Mouse (Mus musculus) urinary bladder, adult 2 months (tissue): ENCODE data around the gene Rhox4f. TPM values are rescaled to one million over a fixed set of nuclear protein-coding genes. Genes with fewer than 3 reads are reported as not detected.
"Not testable (repeated sequence)": the region's sequence is repeated elsewhere in the genome, so short reads cannot be mapped to it uniquely, and the experiment has no call there.

Source experiments
- DNase-seq: peaks from one replicate; pipeline ENCODE4 v3.0.0; 2022; ENCODE audit warnings: low spot score
- polyA plus RNA-seq: library from polyadenylated mRNA; depleted of rRNA; stranded (reverse); fragments of >200 nt; gene quantifications from 2 replicates; pipeline ENCODE4 v1.2.3, GENCODE M21; 2012; rRNA removed

Rhox4f gene
- polyA plus RNA-seq = not detected in 2 replicates

DNA sequence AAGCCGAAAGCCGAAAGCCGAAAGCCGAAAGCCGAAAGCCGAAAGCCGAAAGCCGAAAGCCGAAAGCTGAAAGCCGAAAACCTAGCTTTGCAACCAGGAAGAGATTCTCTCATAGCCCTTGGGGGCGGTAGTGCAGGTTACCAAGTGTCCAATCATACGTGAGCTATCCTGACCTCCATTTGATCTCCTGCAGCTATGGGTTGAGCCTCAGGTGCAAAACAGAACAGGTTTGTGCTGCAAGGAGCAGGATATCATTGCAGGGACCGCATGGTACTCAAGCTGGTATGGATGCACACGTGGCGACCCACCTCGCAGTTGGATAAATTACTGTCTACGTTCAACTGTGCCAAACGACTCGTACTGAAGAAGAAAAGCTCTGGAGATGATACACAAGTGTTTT is at the start of gene Rhox4f:
TSS of gene Rhox4f (minus strand) at position 101 of the 400 bp plus-strand sequence.
- not testable (repeated sequence) for DNase-seq

DNA sequence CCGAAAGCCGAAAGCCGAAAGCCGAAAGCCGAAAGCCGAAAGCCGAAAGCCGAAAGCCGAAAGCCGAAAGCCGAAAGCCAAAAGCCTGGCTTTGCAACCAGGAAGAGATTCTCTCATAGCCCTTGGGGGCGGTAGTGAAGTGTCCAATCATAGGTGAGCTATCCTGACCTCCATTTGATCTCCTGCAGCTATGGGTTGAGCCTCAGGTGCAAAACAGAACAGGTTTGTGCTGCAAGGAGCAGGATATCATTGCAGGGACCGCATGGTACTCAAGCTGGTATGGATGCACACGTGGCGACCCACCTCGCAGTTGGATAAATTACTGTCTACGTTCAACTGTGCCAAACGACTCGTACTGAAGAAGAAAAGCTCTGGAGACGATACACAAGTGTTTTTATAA is 43.7 kb upstream of the Rhox4f start, which contains the start of gene Rhox4g:
TSS of gene Rhox4g (minus strand) at position 101 of the 400 bp plus-strand sequence.
- not testable (repeated sequence) for DNase-seq

DNA sequence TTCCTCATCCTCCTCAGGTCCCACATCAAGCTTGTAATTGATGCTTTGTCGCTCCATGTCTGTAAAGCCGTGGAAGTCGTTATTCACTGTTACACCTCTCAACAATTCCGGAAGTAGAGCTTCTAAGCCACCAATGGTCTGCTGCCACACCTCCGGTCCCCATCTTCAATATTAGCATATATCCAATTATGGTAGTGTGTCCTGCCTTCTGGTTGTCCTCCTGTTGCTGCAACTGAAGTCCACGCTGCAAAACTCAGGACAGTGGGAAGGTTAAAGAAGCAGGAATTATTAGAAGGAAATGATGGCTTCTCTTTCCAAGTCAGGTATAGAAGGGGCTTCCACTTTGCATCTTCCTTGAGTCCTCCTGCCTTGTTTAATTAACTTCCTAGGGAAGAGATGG is 35.9 kb upstream of the Rhox4f start, which contains the start of gene Rhox2g:
TSS of gene Rhox2g (minus strand) at position 101 of the 400 bp plus-strand sequence.
- DNase-seq = not testable (repeated sequence)

DNA sequence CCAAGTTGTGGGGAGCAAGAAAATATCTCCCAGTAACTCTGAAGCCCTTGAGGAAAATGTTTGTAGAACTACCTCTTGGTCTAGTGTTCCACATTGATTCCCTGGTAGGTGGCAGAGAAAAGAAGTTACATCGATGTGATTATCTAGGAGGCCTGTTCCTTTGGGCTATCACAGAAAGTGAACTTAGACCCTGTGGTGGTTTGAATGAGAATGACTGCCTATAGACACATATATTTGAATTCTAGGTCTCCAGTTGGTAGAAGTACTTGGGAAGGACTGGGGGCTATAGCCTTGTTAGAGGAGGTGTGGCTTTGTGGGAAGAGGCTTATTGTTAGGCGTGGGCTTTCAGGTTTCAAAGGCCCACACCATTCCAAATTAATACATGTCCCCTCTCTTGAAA is 21.0 kb upstream of the Rhox4f start, which contains the start of gene Rhox3g:
TSS of gene Rhox3g (minus strand) at position 101 of the 400 bp plus-strand sequence.
- not testable (repeated sequence) for DNase-seq

DNA sequence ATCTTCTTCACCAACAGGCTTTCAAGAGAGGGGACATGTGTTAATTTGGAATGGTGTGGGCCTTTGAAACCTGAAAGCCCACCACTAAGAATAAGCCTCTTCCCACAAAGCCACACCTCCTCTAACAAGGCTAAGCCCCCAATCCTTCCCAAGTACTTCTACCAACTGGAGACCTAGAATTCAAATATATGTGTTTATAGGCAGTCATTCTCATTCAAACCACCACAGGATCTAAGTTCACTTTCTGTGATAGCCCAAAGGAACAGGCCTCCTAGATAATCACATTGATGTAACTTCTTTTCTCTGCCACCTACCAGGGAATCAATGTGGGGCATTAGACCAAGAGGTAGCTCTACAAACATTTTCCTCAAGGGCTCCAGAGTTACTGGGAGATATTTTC is 26.8 kb downstream of the Rhox4f start, which contains the start of gene Rhox3f:
TSS of gene Rhox3f (plus strand) at position 301 of the 400 bp plus-strand sequence.
- DNase-seq = not testable (repeated sequence)

DNA sequence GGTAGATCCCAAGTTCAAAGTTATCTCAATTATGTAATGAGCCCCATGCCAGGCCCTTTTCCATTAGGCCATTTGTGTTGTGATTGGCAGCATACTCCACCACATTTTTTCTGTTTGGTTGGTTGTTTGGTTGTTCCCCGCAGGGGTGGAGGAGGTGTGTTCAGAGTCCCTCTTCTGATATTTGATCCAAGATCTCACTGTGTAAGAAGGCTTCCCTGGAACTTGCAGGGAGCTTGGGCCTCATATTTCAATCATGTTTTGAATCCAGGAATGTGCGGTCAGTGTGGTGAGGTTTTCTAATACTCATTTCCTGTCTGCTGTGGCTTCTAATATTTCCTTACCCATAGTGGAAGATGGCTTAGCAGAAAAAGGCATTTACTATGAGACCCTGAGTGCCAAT is 34.9 kb downstream of the Rhox4f start:
- not testable (repeated sequence) for DNase-seq

DNA sequence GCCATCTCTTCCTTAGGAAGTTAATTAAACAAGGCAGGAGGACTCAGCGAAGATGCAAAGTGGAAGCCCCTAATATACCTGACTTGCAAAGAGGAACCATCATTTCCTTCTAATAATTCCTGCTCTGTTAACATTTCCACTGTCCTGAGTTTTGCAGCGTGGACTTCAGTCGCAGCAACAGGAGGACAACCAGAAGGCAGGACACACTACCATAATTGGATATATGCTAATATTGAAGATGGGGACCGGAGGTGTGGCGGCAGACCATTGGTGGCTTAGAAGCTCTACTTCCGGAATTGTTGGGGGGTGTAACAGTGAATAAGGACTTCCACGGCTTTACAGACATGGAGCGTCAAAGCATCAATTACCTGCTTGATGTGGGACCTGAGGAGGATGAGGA is 36.4 kb downstream of the Rhox4f start, which contains the start of gene Rhox2f:
TSS of gene Rhox2f (plus strand) at position 301 of the 400 bp plus-strand sequence.
- DNase-seq = not testable (repeated sequence)

DNA sequence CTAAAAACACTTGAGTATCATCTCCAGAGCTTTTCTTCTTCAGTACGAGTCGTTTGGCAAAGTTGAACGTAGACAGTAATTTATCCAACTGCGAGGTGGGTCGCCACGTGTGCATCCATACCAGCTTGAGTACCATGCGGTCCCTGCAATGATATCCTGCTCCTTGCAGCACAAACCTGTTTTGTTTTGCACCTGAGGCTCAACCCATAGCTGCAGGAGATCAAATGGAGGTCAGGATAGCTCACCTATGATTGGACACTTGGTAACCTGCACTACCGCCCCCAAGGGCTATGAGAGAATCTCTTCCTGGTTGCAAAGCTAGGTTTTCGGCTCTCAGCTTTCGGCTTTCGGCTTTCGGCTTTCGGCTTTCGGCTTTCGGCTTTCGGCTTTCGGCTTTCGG is 50.4 kb downstream of the Rhox4f start, which contains the start of gene Rhox4e:
TSS of gene Rhox4e (plus strand) at position 301 of the 400 bp plus-strand sequence.
- not testable (repeated sequence) for DNase-seq

Other genes with a start within 250 kb of the Rhox4f start
- not detected in 2 replicates for gene Rhox3a2, start 227.7 kb downstream of the Rhox4f start, polyA plus RNA-seq
- not detected in 2 replicates for gene Rhox4a2, start 216.9 kb downstream of the Rhox4f start, polyA plus RNA-seq
- gene Rhox2b, start 195.6 kb downstream of the Rhox4f start, polyA plus RNA-seq = not detected in 2 replicates
- not detected in 2 replicates for gene Rhox4b, start 175.2 kb downstream of the Rhox4f start, polyA plus RNA-seq
- not detected in 2 replicates for gene Rhox2c, start 154.0 kb downstream of the Rhox4f start, polyA plus RNA-seq
- not detected in 2 replicates for gene Rhox3c, start 149.1 kb downstream of the Rhox4f start, polyA plus RNA-seq
- not detected in 2 replicates for gene Rhox4c, start 127.4 kb downstream of the Rhox4f start, polyA plus RNA-seq
- gene Rhox2d, start 114.3 kb downstream of the Rhox4f start, polyA plus RNA-seq = not detected in 2 replicates
- gene Rhox4d, start 93.3 kb downstream of the Rhox4f start, polyA plus RNA-seq = not detected in 2 replicates
- not detected in 2 replicates for gene Rhox2e, start 77.3 kb downstream of the Rhox4f start, polyA plus RNA-seq
- gene Rhox3e, start 65.7 kb downstream of the Rhox4f start, polyA plus RNA-seq = not detected in 2 replicates
- gene Rhox4e, start 50.3 kb downstream of the Rhox4f start, polyA plus RNA-seq = not detected in 2 replicates
- gene Rhox2f, start 36.3 kb downstream of the Rhox4f start, polyA plus RNA-seq = not detected in 2 replicates
- gene Rhox3f, start 26.7 kb downstream of the Rhox4f start, polyA plus RNA-seq = not detected in 2 replicates
- not detected in 2 replicates for gene Rhox3g, start 20.9 kb upstream of the Rhox4f start, polyA plus RNA-seq
- not detected in 2 replicates for gene Rhox2g, start 35.8 kb upstream of the Rhox4f start, polyA plus RNA-seq
- gene Rhox4g, start 43.6 kb upstream of the Rhox4f start, polyA plus RNA-seq = not detected in 2 replicates
- not detected in 2 replicates for gene Rhox3h, start 61.1 kb upstream of the Rhox4f start, polyA plus RNA-seq
- not detected in 2 replicates for gene Rhox2h, start 65.6 kb upstream of the Rhox4f start, polyA plus RNA-seq
- gene Rhox5, start 197.1 kb upstream of the Rhox4f start, polyA plus RNA-seq = 8.6 and 9.8 TPM in 2 replicates
- gene Rhox6, start 219.2 kb upstream of the Rhox4f start, polyA plus RNA-seq = 0.06 TPM in 1 of 2 replicates, not detected in the other
- gene Rhox7a, start 224.0 kb upstream of the Rhox4f start, polyA plus RNA-seq = 0.19 and 0.67 TPM in 2 replicates